Mouse (Mus musculus): ENCODE data around the gene Tgfbr2. TPM values are rescaled to one million over a fixed set of nuclear protein-coding genes. Genes with fewer than 3 reads are reported as not detected.

Gene Tgfbr2
- polyA plus RNA-seq, 3 experiments from 2014 or later, result 24.7 to 31.6 (median 26.3) TPM

DNA sequence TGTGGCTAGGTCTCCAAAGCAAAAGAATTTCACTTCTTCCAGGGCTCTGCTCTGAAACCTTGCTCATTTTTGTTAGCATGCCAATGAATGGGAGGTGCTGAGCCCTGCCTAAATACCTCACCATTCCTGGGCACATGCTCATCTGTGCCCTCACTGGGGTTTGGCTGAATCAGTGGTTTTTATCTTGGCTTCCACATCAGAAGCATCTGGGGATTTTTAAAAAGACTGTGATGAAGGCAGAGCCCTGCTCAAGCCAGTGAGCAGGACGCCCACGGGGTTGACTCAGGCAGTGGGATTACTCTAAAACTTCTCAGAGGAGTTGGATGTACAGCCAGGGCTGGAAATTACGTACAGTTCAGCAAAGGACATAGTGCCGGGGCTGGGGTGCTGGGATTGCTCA, 22.3 kb downstream of the Tgfbr2 start:
- ATAC-seq, result peak; percentile 67

GRCm38 (mm10) chr9:116150725-116151396, 24.3 kb downstream of the Tgfbr2 start:
- no peak for ATAC-seq

DNA sequence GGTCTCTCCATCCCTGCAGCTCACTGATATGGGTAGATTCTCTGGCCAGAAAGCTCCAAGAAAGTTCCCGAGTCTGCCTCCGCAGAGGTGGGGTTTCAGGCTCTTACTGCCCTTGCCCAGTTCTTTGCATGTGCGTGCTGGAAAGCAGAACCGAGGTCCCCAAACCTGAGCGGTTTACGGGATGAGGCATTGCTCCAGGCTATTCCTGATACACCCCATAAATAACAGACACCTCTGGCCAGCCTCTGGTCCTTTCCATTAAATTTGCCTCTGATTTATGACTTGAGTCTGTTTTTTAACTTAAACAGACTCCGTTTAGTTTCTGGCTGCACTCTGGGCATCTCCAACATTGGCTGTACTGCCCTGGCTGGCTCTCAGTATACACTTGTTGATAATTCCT, 26.4 kb downstream of the Tgfbr2 start:
- ATAC-seq, result no peak

- no peak for ATAC-seq
Observed at GRCm38 (mm10) chr9:116146235-116146634, 28.9 kb downstream of the Tgfbr2 start.

- peak; percentile 87 for ATAC-seq
Observed at GRCm38 (mm10) chr9:116145231-116145641, 29.9 kb downstream of the Tgfbr2 start.

- ATAC-seq, result no peak
Observed at GRCm38 (mm10) chr9:116140422-116140821, 34.7 kb downstream of the Tgfbr2 start.

DNA sequence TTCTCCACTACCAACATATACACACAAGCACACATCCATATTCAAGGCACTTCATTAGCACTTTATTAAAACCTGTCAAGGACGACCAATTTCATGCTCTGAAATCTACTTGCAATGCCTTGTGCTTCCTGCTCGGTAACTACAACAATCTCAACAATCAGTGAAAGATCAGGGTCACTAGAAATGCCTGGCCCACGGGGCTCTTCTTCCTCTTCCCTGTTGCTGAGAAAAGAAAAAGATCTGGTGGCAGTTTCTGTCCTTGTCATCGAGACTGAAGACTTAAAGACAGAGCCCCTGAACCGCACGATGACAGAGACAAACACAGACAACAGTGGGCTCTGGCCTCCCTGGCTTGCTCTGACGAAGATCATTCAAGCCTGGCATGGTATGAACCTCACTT, 35.6 kb downstream of the Tgfbr2 start:
- ATAC-seq, result peak; percentile 49

- ATAC-seq, result peak; percentile 7
Observed at GRCm38 (mm10) chr9:116138595-116139134, 36.5 kb downstream of the Tgfbr2 start.

- peak; percentile 29 for ATAC-seq
Observed at GRCm38 (mm10) chr9:116137645-116138044, 37.5 kb downstream of the Tgfbr2 start.

GRCm38 (mm10) chr9:116136811-116137210, 38.3 kb downstream of the Tgfbr2 start:
- peak; percentile 45 for ATAC-seq

DNA sequence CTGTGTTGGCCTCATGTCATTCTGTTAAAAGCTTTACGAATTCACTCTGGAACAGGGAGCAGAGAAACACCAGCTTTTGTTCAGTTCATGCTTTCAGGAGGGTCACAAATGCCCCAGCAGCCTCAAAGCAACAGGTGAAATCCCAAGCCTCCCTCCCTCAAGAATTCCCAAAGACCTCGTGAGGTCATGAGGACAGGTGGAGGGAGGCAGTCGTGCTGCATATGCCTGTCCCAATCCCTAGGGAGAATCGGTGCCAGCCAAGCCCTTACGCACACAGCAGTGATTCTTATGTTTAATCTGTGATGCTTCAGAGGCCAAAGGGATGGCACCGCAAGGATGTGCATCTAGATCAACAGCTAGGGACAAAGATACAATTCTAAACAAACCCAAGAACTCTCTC, 39.0 kb downstream of the Tgfbr2 start:
- ATAC-seq, result no peak

DNA sequence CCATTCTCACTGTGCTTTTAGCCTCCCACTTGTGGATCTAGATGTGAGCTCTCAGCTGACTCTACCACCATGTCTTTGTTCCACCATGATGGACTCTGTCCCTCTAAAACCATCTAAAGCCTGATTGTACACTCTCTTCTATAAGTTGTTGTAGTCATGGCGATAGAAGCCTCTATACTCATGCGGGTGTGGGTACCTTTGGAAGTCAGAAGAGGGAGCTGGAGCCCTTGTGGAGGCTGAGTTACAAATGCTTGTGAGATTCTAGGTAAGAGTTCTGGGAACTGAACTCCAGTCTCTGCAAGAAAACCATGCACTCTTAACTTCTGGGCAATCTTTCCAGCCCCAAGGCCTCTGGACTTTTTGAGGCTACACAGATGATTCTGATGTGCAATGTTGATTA, 40.7 kb downstream of the Tgfbr2 start:
- no peak for ATAC-seq

DNA sequence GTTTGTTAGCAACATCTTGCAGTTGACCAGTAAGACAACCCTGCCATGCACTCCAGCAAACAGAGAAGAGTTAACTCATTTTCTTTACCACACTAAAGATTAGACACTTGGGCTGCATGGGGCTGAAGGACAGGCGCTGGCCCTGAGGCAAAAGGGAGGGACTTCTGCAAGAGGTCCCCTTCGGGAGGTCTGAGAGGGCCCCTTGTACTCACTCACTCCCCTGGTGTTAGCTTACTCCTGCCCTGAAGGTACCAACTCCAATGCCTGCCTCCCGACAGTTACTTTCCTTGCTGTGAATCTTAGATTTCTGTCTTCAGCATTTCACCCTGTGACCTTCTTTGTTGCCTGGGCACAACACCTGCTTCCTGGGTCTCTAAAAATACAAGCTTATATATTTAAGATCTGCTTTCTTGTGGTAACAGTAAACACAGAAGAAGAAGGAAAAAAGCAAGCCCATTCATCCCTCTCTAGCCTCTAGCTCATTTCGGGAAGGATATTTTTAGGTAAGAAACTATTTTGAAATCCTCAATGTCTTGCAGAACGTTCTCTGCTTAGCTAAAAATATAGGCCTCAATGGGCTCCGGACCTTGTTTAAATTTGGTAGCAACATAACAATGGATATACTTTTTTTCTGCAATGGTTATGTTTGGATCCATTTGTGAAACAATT, 41.7 kb downstream of the Tgfbr2 start:
- ATAC-seq, result no peak

GRCm38 (mm10) chr9:116128886-116129285, 46.3 kb downstream of the Tgfbr2 start:
- no peak for ATAC-seq

- no peak for ATAC-seq
Observed at GRCm38 (mm10) chr9:116128311-116128710, 46.8 kb downstream of the Tgfbr2 start.

GRCm38 (mm10) chr9:116126494-116126893, 48.7 kb downstream of the Tgfbr2 start:
- no peak for ATAC-seq

- ATAC-seq, result peak; percentile 67
Observed at GRCm38 (mm10) chr9:116122969-116123589, 52.1 kb downstream of the Tgfbr2 start.

DNA sequence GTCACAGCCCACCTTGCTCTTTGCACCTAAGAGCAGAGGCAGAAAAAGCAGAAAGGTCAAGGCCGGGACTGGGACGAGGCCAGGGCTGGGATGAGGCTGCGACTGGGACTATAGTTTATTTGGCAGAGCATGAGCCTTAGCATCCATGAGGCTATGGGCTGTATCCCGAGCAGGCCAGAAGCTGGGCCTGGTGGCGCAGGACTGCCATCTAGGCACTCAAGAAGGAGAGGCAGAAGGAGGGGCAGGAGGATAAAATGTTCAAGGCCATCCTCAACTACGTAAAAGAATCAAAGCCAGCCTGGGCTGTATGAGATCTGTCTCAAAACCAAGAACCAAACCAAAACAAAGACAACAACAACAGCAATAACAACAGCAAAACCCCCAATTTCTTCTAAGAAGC, 52.6 kb downstream of the Tgfbr2 start:
- ATAC-seq, result no peak

- ATAC-seq, result no peak
Observed at GRCm38 (mm10) chr9:116121472-116121871, 53.7 kb downstream of the Tgfbr2 start.

GRCm38 (mm10) chr9:116119990-116120389, 55.2 kb downstream of the Tgfbr2 start:
- no peak for ATAC-seq

DNA sequence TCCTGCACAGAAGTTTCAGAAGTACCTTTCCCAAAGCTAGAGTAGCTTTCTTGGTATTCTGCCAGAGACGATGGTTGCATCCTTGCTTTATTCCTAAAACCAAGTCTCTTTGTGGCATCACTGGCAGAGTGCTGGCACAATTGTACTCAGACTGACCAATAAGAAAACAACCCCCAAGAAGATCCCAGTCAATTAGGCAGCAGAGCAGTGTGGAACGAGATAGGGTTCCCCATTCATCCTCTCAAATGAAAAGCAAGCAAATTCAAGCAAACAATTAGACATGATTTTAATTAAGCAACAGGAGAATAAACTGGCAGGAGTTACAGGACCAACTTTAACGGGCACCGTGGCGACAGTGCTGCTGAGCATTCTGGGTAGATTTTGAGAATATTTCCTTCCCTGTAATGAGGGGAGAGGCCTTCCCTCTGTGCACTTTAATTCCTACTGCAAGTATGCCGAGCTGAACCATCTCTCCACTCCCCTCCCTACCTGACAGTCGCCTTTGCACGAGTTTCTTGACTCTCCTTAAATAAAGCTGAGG, 56.8 kb downstream of the Tgfbr2 start:
- ATAC-seq, result no peak

DNA sequence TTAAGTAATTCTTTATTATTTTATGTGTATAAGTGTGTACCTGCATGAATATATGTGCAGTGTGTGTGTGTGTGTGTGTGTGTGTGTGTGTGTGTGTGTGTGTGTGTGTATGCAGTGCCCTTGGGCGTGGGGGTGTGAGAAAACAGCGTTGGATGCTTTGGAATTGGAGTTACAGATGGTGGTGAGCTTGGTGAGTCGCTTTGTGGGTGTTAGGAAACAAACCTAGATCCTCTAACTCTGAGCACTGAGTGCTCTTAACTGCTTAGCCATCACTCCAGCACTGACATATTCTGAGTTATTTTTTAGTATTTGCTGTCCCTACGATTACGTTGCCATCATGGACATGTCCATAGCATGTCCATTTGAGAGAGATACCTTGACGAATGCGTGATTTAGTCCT, 59.3 kb downstream of the Tgfbr2 start:
- no peak for ATAC-seq

- ATAC-seq, result peak; percentile 87
Observed at GRCm38 (mm10) chr9:116114339-116114738, 60.8 kb downstream of the Tgfbr2 start.

Data from inflammation-experienced regulatory T-cells, adult 6 months (primary cell).